Mouse (Mus musculus) heart, postnatal 0 days (tissue): ENCODE data around the gene Sh3bp5l. TPM values are rescaled to one million over a fixed set of nuclear protein-coding genes. Genes with fewer than 3 reads are reported as not detected.

Source experiments
- ATAC-seq: fragments of 200-750 bp; cut with Nextera tagmentation; 2 replicates; pipeline ENCODE4 v1.8.0; 2017; ENCODE audit warnings: low read depth, moderate number of reproducible peaks, moderate library complexity; ENCODE audit not compliant: insufficient read depth
- DNase-seq: peaks from one replicate; pipeline ENCODE4 v3.0.0-alpha.2; 2016; ENCODE audit warnings: low spot score
- H3K27ac ChIP-seq: fragments of 300-500 bp; sonication (generic); 2 replicates; pipeline ENCODE4 v1.5.1; 2014; ENCODE audit warnings: low read depth, mild to moderate bottlenecking
- H3K27me3 ChIP-seq: fragments of 300-500 bp; sonication (generic); 2 replicates; pipeline ENCODE4 v1.6.1; 2014; ENCODE audit warnings: low read length, mixed read lengths; ENCODE audit not compliant: control insufficient read depth, insufficient read depth
- H3K36me3 ChIP-seq: fragments of 300-500 bp; sonication (generic); replicated peaks from 2 replicates; pipeline ENCODE4 v1.6.1; 2014; ENCODE audit warnings: low read length, mixed read lengths; ENCODE audit not compliant: control insufficient read depth, insufficient read depth
- H3K4me1 ChIP-seq: fragments of 300-500 bp; sonication (generic); 2 replicates; pipeline ENCODE4 v1.6.1; 2014; ENCODE audit warnings: antibody characterized with exemption; ENCODE audit not compliant: control insufficient read depth, insufficient read depth
- H3K4me2 ChIP-seq: fragments of 300-500 bp; sonication (generic); 2 replicates; pipeline ENCODE4 v1.6.1; 2014; ENCODE audit warnings: low read depth, mild to moderate bottlenecking, low read length, moderate library complexity
- H3K4me3 ChIP-seq: fragments of 300-500 bp; sonication (generic); 2 replicates; pipeline ENCODE4 v1.5.1; 2014; ENCODE audit warnings: low read depth, low read length
- H3K9ac ChIP-seq: fragments of 300-500 bp; sonication (generic); replicated peaks from 2 replicates; pipeline ENCODE4 v1.6.1; 2014; ENCODE audit warnings: low read depth, low read length, mixed read lengths
- H3K9me3 ChIP-seq: fragments of 300-500 bp; sonication (generic); replicated peaks from 2 replicates; pipeline ENCODE4 v1.6.1; 2016; ENCODE audit warnings: low read length; ENCODE audit not compliant: control insufficient read depth
- CTCF ChIP-seq: IDR thresholded peaks from 2 replicates; pipeline ENCODE4 v1.5.1; 2016; ENCODE audit warnings: antibody characterized with exemption, control low read depth, low read depth
- EP300 ChIP-seq: IDR thresholded peaks from 2 replicates; pipeline ENCODE4 v1.6.1; 2016; ENCODE audit warnings: antibody characterized with exemption, low read depth
- WGBS: fragments of 180-500 bp; shearing (Covaris S2); extraction: QIAGEN DNeasy Blood & Tissue Kit; methylation state at CpG from one replicate; pipeline ENCODE4 v1.1.7; 2014; 5-methylcytosine and 5-hydroxymethylcytosine counted together
- polyA plus RNA-seq: library from polyadenylated mRNA; unstranded; fragments of >200 nt; fragmentation: Nextera tagmentation; extraction: Ambion mirVana; gene quantifications from 2 replicates; pipeline ENCODE4 v1.2.1, GENCODE M21; 2015
- total RNA-seq: library from RNA; depleted of rRNA; stranded (reverse); fragments of >200 nt; gene quantifications from 2 replicates; pipeline ENCODE4 v1.2.3, GENCODE M21; 2014; ENCODE audit warnings: low replicate concordance; rRNA removed

The Sh3bp5l gene
- total and polyA plus RNA-seq, 2 experiments from 2014 or later: 28.2 to 30.2 TPM

- DNase-seq: no peak
- TF ChIP-seq CTCF (no peak), EP300 (no peak)
- 85% methylated on average over 2 of the region's 2 CpGs for WGBS
- Histone ChIP-seq H3K4me2 (no peak overlapping the region), H3K9me3 (no peaks in the 10 kb centered on the region), H3K27me3 (no peaks in the 10 kb centered on the region), H3K9ac (no peak overlapping the region), H3K4me3 (no peak overlapping the region), H3K27ac (no peak overlapping the region), H3K36me3 (no peaks in the 10 kb centered on the region), H3K4me1 (no peaks in the 10 kb centered on the region)
- no peak for ATAC-seq
Measured at GRCm38 (mm10) chr11:58377273-58377672, 46.7 kb downstream of the Sh3bp5l start.

- no peak overlapping the region for H3K4me2 ChIP-seq
- no peak overlapping the region for H3K27ac ChIP-seq
- H3K4me1 ChIP-seq: no peaks in the 10 kb centered on the region
- ATAC-seq (no peak), DNase-seq (no peak)
- no peak overlapping the region for H3K9ac ChIP-seq
- no peaks in the 10 kb centered on the region for H3K9me3 ChIP-seq
- no peaks in the 10 kb centered on the region for H3K27me3 ChIP-seq
- no peaks in the 10 kb centered on the region for H3K36me3 ChIP-seq
- WGBS: 55% methylated on average over 1 of the region's 1 CpGs
- no peak overlapping the region for H3K4me3 ChIP-seq
- TF ChIP-seq CTCF: no peak
- no peak for TF ChIP-seq EP300
Measured at GRCm38 (mm10) chr11:58377686-58378085, 47.2 kb downstream of the Sh3bp5l start.

- Histone ChIP-seq H3K4me1 (no peaks in the 10 kb centered on the region), H3K36me3 (no peaks in the 10 kb centered on the region), H3K4me3 (no peak within 1 kb of the TSS), H3K27me3 (no peaks in the 10 kb centered on the region), H3K27ac (no peak within 1 kb of the TSS), H3K9ac (no peak within 1 kb of the TSS), H3K9me3 (no peaks in the 10 kb centered on the region), H3K4me2 (no peak within 1 kb of the TSS)
- ATAC-seq: no peak
- no peak for DNase-seq
- 79% methylated on average over 3 of the region's 3 CpGs for WGBS
- TF ChIP-seq EP300 (no peak), CTCF (no peak)
Measured at GRCm38 (mm10) chr11:58378763-58379278, 48.3 kb downstream of the Sh3bp5l start, which contains the start of gene Lypd8. Gene Lypd8 (plus strand): TSS chr11:58379043.

DNA sequence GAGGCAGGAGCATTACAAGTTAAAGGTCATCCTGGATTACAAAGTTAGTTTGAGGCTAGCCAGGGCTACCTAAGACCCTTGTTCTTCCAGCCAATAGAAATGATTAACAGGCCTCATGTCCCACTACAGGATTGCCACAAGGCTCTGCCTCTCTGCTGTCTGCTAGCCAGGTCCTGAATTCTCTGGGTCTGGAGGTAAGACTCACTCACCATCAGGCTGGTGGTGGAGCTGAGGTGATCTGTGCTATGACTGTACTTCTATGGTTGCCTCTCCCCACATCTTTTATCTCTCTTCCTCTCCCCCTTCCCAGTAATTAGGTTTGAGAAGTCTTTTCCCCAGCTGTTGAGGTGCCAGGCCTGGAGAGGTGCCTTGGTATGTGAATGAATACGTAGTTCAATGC is 49.0 kb downstream of the Sh3bp5l start:
- Histone ChIP-seq H3K27me3 (no peaks in the 10 kb centered on the region), H3K27ac (no peak overlapping the region), H3K4me1 (no peaks in the 10 kb centered on the region), H3K4me2 (no peak overlapping the region), H3K9me3 (no peaks in the 10 kb centered on the region), H3K9ac (no peak overlapping the region), H3K4me3 (no peak overlapping the region), H3K36me3 (no peaks in the 10 kb centered on the region)
- DNase-seq: no peak
- WGBS: 87% methylated on average over 1 of the region's 1 CpGs
- TF ChIP-seq EP300 (no peak), CTCF (no peak)
- no peak for ATAC-seq

DNA sequence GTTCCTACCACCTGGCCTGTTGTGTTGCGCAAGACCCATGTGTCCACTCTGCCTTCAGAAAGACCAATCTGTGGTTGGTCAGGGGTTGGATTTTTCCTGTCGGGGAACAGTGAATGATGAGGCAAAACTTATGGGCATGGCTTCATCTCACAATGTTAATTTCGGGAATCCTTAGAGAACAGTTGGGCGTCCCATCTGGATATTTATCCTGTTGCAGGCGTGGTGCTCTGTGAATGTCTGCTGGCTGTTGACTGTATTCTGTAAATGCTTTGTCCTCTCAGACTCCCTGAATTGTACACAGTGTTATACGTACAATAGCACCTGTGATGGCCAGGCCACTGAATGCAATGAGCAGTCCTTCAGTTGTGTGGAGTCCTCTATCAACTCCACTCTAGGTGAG is 51.9 kb downstream of the Sh3bp5l start:
- H3K27ac ChIP-seq: no peak overlapping the region
- no peak for TF ChIP-seq CTCF
- no peak for TF ChIP-seq EP300
- 92% methylated on average over 6 of the region's 6 CpGs for WGBS

More for the DNA sequence above, 51.9 kb downstream of the Sh3bp5l start:
- no peaks in the 10 kb centered on the region for H3K27me3 ChIP-seq
- ATAC-seq: no peak
- no peaks in the 10 kb centered on the region for H3K4me1 ChIP-seq
- no peaks in the 10 kb centered on the region for H3K36me3 ChIP-seq
- H3K4me2 ChIP-seq: no peak overlapping the region
- no peak overlapping the region for H3K4me3 ChIP-seq
- H3K9me3 ChIP-seq: no peaks in the 10 kb centered on the region
- DNase-seq: no peak
- H3K9ac ChIP-seq: no peak overlapping the region

Other genes starting within 250 kb of the Sh3bp5l start
- gene Gm12248, start 237.6 kb upstream of the Sh3bp5l start, total RNA-seq: not detected in 2 replicates
- gene Gm12248, start 237.6 kb upstream of the Sh3bp5l start, polyA plus RNA-seq: not detected in 2 replicates
- gene Cnot8, start 226.6 kb upstream of the Sh3bp5l start, total RNA-seq: 73.1 and 76.6 TPM in 2 replicates
- 68.6 and 71.3 TPM in 2 replicates for gene Cnot8, start 226.6 kb upstream of the Sh3bp5l start, polyA plus RNA-seq
- gene Gemin5, start 162.2 kb upstream of the Sh3bp5l start, total RNA-seq: 15.7 and 16.4 TPM in 2 replicates
- gene Gemin5, start 162.2 kb upstream of the Sh3bp5l start, polyA plus RNA-seq: 5.7 and 6.1 TPM in 2 replicates
- 50.6 and 58.4 TPM in 2 replicates for gene Mrpl22, start 159.1 kb upstream of the Sh3bp5l start, total RNA-seq
- gene Mrpl22, start 159.1 kb upstream of the Sh3bp5l start, polyA plus RNA-seq: 124 and 126 TPM in 2 replicates
- 7.8 and 9.8 TPM in 2 replicates for gene Igtp, start 131.2 kb upstream of the Sh3bp5l start, total RNA-seq
- 7.0 and 8.0 TPM in 2 replicates for gene Igtp, start 131.2 kb upstream of the Sh3bp5l start, polyA plus RNA-seq
- gene Irgm2, start 131.1 kb upstream of the Sh3bp5l start, total RNA-seq: 7.7 and 8.7 TPM in 2 replicates
- 4.6 and 5.2 TPM in 2 replicates for gene Irgm2, start 131.1 kb upstream of the Sh3bp5l start, polyA plus RNA-seq
- not detected in 2 replicates for gene 4930438A08Rik, start 55.9 kb upstream of the Sh3bp5l start, total RNA-seq
- gene 4930438A08Rik, start 55.9 kb upstream of the Sh3bp5l start, polyA plus RNA-seq: not detected in 2 replicates
- 8.2 and 12.6 TPM in 2 replicates for gene Zfp692, start 23.7 kb upstream of the Sh3bp5l start, total RNA-seq
- gene Zfp692, start 23.7 kb upstream of the Sh3bp5l start, polyA plus RNA-seq: 4.9 and 5.0 TPM in 2 replicates
- 31.4 and 62.4 TPM in 2 replicates for gene Zfp672, start 385 bp upstream of the Sh3bp5l start, total RNA-seq
- gene Zfp672, start 385 bp upstream of the Sh3bp5l start, polyA plus RNA-seq: 53.5 and 60.8 TPM in 2 replicates
- gene Lypd8, start 48.3 kb downstream of the Sh3bp5l start, total RNA-seq: not detected in 2 replicates
- 0.12 TPM in 1 of 2 replicates, not detected in the other for gene Lypd8, start 48.3 kb downstream of the Sh3bp5l start, polyA plus RNA-seq
- not detected in 2 replicates for gene 1810065E05Rik, start 90.4 kb downstream of the Sh3bp5l start, total RNA-seq
- gene 1810065E05Rik, start 90.4 kb downstream of the Sh3bp5l start, polyA plus RNA-seq: not detected in 2 replicates
- gene Gm12253, start 101.8 kb downstream of the Sh3bp5l start, total RNA-seq: not detected in 2 replicates
- not detected in 2 replicates for gene Gm12253, start 101.8 kb downstream of the Sh3bp5l start, polyA plus RNA-seq
- gene Lypd9, start 122.2 kb downstream of the Sh3bp5l start, total RNA-seq: not detected in 2 replicates
- not detected in 2 replicates for gene Lypd9, start 122.2 kb downstream of the Sh3bp5l start, polyA plus RNA-seq
- not detected in 2 replicates for gene Olfr30, start 131.5 kb downstream of the Sh3bp5l start, total RNA-seq
- not detected in 2 replicates for gene Olfr30, start 131.5 kb downstream of the Sh3bp5l start, polyA plus RNA-seq
- gene Olfr332, start 161.8 kb downstream of the Sh3bp5l start, total RNA-seq: not detected in 2 replicates
- gene Olfr332, start 161.8 kb downstream of the Sh3bp5l start, polyA plus RNA-seq: not detected in 2 replicates
- gene Olfr331, start 171.8 kb downstream of the Sh3bp5l start, total RNA-seq: not detected in 2 replicates
- not detected in 2 replicates for gene Olfr331, start 171.8 kb downstream of the Sh3bp5l start, polyA plus RNA-seq
- not detected in 2 replicates for gene Olfr330, start 204.1 kb downstream of the Sh3bp5l start, total RNA-seq
- not detected in 2 replicates for gene Olfr330, start 204.1 kb downstream of the Sh3bp5l start, polyA plus RNA-seq
- gene Olfr329-ps, start 215.7 kb downstream of the Sh3bp5l start, total RNA-seq: not detected in 2 replicates
- not detected in 2 replicates for gene Olfr329-ps, start 215.7 kb downstream of the Sh3bp5l start, polyA plus RNA-seq
- not detected in 2 replicates for gene Olfr328, start 224.9 kb downstream of the Sh3bp5l start, total RNA-seq
- gene Olfr328, start 224.9 kb downstream of the Sh3bp5l start, polyA plus RNA-seq: not detected in 2 replicates
- not detected in 2 replicates for gene Olfr224, start 239.8 kb downstream of the Sh3bp5l start, total RNA-seq
- gene Olfr224, start 239.8 kb downstream of the Sh3bp5l start, polyA plus RNA-seq: not detected in 2 replicates
- not detected in 2 replicates for gene Olfr325, start 247.0 kb downstream of the Sh3bp5l start, total RNA-seq
- gene Olfr325, start 247.0 kb downstream of the Sh3bp5l start, polyA plus RNA-seq: not detected in 2 replicates